Mouse (Mus musculus) urinary bladder, postnatal 10 days (tissue): Measurements from ENCODE around the gene Slc35f5.

Experiments
- DNase-seq: peaks from one replicate; pipeline ENCODE4 v3.0.0; 2022; ENCODE audit warnings: low spot score

Gene Slc35f5

DNA sequence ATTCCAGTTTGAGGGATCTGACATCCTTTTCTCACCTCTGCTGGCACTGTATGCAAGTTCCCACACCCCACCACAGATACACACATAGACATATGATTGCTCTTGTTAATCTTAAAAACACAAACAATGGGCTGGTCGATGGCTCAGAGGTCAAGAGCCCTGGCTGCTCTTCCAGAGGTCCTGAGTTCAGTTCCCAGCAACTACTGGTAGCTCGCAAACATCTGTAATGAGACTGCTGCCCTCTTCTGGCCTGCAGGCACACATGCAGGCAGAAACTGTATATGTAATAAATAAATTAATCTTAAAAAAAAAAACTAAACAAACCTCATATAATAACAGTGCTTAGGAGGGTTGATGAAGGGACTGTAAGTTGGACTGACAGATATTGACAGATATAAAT is 13.8 kb downstream of the Slc35f5 start:
- no peak for DNase-seq

DNA sequence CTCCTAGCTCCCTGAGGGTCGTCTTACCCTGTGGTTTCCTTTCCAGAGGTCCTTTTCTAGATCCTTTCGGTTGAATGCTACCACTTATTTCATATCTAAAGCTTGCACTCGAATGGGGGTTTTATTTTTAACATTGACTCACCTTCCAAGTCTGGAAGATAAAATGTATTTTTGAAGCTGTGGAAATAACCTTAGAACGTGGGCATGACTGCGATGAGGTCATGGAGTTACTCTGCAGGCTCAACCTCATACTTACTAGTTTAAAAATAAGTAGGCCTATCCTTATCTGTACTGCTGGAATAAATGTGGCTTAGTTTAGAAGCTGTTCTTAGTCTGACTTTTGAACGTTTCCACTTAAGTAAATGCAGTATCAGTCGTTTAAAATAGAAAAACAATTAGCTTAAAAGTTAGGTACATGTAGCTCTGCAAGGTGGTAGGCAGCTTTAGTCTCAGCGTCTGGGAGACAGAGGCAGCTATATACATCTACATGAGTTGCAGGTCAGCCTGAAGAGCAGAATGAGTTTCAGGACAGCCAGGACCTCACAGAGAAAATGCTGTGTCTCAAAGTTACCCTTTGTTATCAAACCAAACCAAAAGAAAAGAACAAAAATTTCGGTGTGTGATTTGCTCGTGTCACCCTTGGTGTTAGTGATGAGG is 15.2 kb downstream of the Slc35f5 start:
- no peak for DNase-seq

GRCm38 (mm10) chr1:125576965-125577364 is 16.6 kb downstream of the Slc35f5 start:
- DNase-seq, result no peak

- DNase-seq, result no peak
Observed at GRCm38 (mm10) chr1:125578091-125578490, 17.7 kb downstream of the Slc35f5 start.

DNA sequence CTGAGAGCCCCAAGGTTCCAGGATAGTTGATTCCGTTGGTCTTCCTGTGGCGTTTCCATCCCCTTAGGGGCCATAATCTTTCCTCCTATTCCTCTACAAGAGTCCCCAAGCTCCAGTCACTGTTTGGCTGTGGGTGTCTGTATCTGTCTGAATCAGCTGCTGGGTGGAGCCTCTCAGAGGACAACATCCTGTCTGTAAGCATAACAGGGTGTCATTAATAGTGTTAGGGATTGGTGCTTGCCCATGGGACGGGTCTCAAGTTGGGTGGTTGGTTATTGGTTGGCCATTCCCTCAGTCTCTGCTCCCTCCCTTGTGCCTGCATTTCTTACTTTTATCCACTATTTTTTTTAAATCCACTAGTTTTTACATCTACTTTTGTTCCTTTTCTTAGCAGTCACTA is 20.7 kb downstream of the Slc35f5 start:
- no peak for DNase-seq

- DNase-seq, result no peak
Observed at GRCm38 (mm10) chr1:125603620-125604019, 43.2 kb downstream of the Slc35f5 start.

DNA sequence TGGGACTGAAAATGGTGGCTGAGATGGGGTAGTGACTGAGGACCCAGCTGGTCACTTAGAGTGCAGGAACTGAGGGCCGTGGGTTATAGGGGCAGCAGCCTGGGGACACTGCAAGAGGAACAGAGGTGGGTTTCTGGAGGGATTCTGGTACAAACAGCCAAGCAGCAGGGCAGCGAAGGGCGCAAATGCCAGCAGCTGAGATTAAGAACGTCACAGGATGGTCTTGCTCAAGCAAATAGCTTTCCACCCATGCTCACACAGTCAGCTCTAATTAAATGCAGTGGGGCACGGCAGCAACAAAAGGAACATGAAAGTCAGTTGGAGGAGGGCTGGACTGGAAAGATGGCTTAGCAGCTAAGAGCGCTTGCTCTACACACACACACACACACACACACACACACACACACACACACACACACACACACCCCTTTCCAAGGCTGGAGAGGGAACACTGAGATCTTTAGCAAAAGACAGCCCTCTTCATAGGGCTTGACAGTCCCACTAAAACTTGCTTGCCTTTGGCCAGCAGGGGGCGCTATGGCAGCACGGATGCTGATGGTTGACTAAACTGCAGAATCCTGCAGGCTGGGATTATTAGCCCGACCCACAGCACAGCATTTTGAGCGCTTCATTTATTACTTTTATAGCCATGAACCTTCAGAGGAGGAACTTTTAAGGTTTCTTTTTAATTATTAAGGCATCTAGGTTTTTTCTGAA is 46.9 kb downstream of the Slc35f5 start:
- DNase-seq, result peak; percentile 70

- DNase-seq, result no peak
Observed at GRCm38 (mm10) chr1:125624376-125625076, 64.1 kb downstream of the Slc35f5 start.

DNA sequence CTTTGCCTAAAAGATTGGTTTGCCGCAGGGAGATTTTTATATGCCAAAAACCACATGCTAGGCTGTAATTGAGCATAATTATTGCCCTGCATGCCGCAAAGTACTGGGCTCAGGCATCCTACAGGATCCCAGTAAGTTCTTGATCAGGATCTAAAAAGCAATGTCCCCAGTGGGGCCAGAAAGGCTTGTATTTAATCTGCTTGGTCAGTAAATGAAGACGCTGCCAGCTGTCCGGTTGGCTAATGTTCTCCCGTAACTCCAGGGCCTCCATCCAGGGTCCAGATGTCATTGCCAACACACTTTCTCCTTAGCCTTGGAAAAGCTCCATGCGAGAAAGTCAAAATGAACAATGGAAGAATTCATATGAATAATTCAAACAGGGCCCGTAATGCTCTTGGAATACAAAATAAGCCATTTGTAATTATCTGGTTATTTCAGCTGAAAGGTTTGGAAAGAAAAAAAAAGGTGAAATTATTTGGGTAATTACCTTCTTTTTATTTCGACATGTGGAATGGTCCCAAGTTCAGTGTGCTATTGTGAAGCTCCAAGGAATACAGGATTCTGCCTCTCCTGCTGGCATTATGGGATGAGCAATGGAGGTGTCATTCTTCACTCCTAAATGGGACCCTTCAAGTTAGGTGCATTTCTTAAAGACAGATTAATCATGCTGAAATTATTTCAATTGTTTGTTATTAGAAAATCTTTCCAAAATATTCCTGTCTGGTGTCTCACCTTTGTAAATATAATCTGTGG is 79.3 kb downstream of the Slc35f5 start:
- DNase-seq, result no peak

GRCm38 (mm10) chr1:125643643-125644042 is 83.2 kb downstream of the Slc35f5 start:
- DNase-seq, result no peak
